Mouse (Mus musculus) neural tube, embryonic 10.5 days (tissue): ENCODE measurements at regions not wholly inside any gene's neighbourhood (a gene's known extent, or its start where the extent isn't known, plus 50 kb on each side); places are given as distances from the start of the nearest gene placed in this dataset.

Source experiments
- DNase-seq: peaks from one replicate; pipeline ENCODE4 v3.0.0-alpha.2; 2017; ENCODE audit warnings: low spot score; ENCODE audit errors: extremely low spot score

DNA sequence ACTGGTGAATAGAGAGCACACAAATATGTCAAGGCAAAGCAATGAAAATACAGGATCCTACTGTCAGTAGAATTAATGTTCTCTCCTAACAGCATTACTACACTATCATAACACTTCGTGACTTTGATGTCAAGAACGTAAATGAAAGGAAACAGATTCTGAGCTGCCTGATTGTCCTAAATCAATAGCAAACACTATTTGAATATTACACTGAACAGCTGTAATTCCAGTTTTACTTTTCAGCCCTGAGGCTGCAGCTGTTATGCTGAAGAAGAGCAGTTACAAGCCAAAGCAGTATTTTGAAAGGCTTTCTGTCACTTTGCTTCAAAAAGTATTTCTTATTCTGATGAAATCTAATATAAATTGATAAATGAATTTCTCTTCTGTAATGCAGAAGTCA is 828.7 kb upstream of the Adgrl2 start:
- DNase-seq: no peak

DNA sequence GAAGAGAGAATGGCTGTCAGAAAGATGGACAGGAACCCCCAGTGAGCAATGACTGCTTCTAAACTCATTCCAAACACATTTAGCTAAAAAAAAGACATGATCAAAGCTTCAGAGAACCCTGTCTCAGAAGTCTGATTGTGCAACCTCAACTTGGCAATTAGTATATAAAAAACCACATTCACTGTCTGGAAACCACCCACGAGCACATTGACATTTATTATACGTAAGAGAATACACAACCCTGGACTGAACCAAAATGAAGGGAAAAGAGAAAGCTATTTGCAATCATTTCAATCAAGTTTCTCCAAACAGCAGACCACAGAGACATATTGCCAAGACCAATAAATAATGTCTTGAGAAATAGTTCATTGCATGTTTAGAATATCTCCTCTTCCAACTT is 820.7 kb upstream of the Adgrl2 start:
- no peak for DNase-seq

DNA sequence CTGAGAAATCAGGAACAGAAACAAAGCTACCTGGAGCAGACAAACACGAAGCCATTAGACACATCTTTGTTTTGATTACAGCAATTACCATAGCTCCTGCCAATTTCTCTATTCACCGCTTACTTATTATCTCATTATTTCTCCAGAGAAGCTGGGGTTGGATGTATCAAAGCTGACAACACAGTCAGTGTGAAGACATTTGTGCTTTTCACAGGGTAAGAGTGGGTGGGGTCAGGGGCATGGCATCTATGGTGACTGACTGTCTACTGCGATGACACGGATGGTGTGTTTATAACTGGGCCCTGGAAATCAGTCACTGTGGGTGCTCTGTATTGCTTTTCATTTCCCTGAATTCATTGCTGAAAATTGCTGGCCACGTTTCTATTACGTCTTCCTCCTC is 815.0 kb upstream of the Adgrl2 start:
- DNase-seq: no peak

- DNase-seq: no peak
Observed at GRCm38 (mm10) chr3:149796123-149796522, 805.8 kb upstream of the Adgrl2 start.

- no peak for DNase-seq
Observed at GRCm38 (mm10) chr3:149791593-149791992, 801.2 kb upstream of the Adgrl2 start.

GRCm38 (mm10) chr3:149786096-149786495 is 795.7 kb upstream of the Adgrl2 start:
- DNase-seq: no peak

- DNase-seq: no peak
Observed at GRCm38 (mm10) chr3:149783903-149784608, 793.7 kb upstream of the Adgrl2 start.

DNA sequence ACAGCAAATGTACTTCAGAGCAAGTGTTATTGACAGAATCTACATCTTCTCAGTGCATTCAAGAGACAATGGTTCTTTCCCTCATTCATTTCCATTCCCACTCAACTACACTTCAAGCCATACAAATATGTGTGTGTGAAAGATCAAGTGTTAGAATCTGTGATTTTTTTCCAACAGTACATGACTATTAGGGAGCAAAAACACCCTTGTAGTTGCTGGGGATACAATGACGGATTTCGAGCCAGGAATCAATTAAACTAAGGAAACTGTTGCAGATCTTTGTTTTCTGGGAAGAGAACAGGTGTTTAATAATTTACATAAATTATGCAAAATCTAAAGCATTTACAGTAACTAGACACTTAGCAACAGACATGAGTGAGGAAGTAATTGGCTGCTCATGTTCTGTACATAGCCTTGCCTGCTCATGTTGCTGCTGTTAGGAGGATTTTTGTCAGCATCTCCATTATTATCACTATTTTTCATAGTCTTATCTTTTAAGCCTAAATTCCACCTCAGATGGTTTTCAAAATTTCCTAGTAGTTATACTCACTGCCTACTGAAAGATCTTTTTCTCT is 777.6 kb upstream of the Adgrl2 start:
- DNase-seq: no peak

DNA sequence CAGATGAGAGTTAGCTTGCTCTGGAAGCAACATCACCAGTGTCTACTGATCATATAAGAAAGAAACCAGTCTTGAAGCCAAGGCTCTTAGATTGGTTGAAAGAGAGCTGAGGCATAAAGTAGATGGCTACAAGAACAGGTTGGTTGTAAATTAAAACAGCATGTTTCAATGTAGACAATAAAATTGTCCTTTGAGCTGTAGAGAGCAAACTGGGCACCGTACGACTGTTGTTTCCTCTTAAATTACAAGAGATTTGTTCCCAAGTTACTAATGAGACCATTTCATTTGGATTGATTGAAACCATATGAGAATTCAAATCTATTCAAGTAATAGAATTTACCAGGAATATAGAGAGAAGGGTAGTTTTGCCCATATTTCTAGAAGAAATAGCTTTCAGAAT is 770.9 kb upstream of the Adgrl2 start:
- DNase-seq: no peak

GRCm38 (mm10) chr3:149757910-149758592 is 767.7 kb upstream of the Adgrl2 start:
- no peak for DNase-seq

GRCm38 (mm10) chr3:149736069-149736468 is 745.7 kb upstream of the Adgrl2 start:
- no peak for DNase-seq

GRCm38 (mm10) chr3:149726212-149726611 is 735.9 kb upstream of the Adgrl2 start:
- DNase-seq: no peak

DNA sequence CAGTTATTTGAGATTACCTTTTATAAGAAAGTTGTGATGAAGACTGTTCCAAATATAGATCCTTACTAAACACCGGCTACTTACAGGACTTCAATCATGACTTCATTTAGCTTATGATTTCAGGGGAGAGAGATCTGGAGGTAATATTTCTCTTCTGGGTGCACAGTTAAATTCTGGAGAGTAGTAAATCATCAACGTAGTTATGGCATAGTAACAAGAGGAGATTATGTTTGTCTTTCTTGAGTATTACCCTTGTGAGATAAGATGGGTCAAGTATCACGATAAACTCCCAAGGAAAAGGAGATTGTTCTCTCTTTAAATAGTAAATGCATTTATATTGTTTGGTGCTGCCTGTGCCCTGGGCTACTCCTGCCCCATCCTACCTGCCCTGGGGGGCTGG is 734.5 kb upstream of the Adgrl2 start:
- no peak for DNase-seq

GRCm38 (mm10) chr3:149721832-149722231 is 731.5 kb upstream of the Adgrl2 start:
- DNase-seq: no peak

GRCm38 (mm10) chr3:149720306-149720705 is 730.0 kb upstream of the Adgrl2 start:
- DNase-seq: no peak

GRCm38 (mm10) chr3:149705724-149706123 is 715.4 kb upstream of the Adgrl2 start:
- no peak for DNase-seq

- DNase-seq: no peak
Observed at GRCm38 (mm10) chr3:149705322-149705721, 715.0 kb upstream of the Adgrl2 start.

DNA sequence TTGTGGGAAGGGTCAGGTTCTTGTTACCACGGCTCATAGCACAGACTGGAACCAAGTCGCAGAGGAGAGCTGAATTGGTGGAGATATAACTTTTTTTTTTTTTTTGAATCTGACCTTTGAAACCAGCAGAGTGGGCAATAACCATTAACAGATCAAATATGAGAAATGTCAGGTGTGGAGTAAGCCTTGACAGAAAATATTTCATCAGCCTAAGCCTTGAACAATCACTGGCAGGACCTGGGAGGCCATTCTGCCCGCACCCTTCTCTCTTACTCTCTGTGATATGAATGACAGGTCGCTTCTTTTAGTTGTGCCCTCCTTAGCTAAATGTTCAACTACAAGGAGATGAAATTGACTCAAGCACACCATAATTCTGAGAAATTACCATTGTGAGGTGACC is 714.1 kb upstream of the Adgrl2 start:
- no peak for DNase-seq

DNA sequence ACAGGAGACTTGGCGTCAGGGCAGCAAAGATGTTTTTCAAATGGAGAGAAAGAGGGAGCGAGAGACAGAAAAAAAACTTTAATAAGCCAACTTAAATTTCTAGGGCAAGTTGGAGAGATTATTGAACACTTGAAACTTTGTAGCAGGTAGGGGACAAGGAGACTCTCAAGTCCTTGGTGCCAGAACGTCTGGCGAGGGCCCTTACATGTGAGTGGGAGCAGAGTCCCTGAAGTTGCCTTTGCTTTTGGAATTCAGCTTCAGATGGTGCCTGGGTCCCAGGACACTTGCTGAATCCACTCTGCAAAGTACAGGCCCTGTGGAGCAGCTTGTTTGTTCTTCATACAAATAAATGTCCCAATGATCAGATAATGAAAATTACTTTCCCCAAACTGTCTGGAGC is 693.2 kb upstream of the Adgrl2 start:
- no peak for DNase-seq

GRCm38 (mm10) chr3:149682246-149682645 is 691.9 kb upstream of the Adgrl2 start:
- DNase-seq: no peak

GRCm38 (mm10) chr3:149673926-149674325 is 683.6 kb upstream of the Adgrl2 start:
- no peak for DNase-seq

- DNase-seq: no peak
Observed at GRCm38 (mm10) chr3:149664624-149665023, 674.3 kb upstream of the Adgrl2 start.

- no peak for DNase-seq
Observed at GRCm38 (mm10) chr3:149638324-149638723, 648.0 kb upstream of the Adgrl2 start.
